Mouse (Mus musculus) T-helper 17 cell (primary cell): Measurements from ENCODE around the gene Mesp2.

Experiments
- in situ Hi-C, 2 experiments: fragments of 300-600 bp; cut with MboI, MseI; formaldehyde crosslinking; loops; 1 replicate in 1 of 2; 2 replicates in 1 of 2; pipeline ENCODE4 v1.15.1; 2025; ENCODE audit warnings: high pct_unique_total_duplicates in 2 of 2

Gene Mesp2

DNA sequence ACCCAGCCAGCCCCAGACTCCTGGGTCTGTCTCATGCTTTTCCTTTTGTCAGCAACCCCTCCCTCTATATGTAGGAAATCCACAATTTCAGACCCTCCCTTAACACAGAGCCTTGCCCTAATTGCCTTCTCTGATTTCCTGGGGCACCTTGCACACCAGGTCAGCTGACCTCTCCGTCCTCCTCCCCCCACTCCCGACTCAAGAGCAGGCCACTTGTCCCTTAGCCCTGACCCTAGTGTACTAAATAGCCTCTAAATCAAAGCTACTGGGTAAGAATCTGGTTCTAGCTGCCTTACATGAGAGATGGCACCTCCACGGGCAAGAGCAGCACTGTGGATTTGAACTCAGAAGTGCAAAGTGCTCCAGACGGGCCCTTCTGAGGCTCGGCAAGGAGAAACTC, 8.5 kb upstream of the Mesp2 start:
- in situ Hi-C loops, result loop anchor here in 1 of 2 experiments (5.0 kb wide), 1 partner anchor 110 kb away; no protein-coding TSS in a partner anchor

DNA sequence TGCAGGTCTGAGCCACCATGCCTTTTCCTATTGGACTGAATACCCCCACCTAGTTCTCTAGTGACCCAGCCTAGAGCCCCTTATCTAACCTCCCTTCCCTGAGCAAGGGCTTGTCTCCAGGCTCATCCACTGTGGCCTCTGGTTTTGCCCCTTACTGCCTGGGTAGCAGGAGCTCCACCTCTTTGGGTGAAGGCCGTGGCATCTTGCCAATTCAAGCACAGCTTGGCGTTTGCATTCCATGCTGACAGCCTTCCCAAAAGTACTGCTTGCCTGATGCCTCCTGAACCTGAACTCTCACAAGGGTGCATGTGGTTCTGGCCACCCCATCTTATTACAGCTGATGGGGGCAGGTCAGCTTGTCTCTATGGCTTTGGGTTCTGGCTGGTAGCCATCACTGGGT, 6.6 kb upstream of the Mesp2 start:
- in situ Hi-C loops, result loop anchor here in 1 of 2 experiments (5.0 kb wide), 1 partner anchor 108 kb away; no protein-coding TSS in a partner anchor

DNA sequence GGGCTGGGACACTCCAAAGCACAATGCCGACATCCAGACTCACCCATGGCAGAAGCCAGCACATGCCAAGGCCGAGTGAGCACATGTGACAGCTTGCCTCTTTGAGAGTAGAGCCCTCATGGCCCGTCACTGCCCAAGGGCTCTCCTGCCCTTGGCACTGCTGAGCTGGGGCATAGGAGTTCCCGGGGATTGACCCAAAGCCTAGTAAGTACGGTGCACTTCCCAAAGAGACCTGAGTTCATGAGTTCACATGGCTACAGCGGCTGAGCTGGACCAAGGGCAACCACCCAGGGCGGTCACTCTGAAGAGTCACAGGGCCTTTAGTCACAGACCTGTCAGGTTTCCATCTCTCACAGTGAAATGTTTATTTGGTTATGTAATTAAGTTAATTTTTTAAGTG, 2.0 kb upstream of the Mesp2 start:
- in situ Hi-C loops, result no loop called here

DNA sequence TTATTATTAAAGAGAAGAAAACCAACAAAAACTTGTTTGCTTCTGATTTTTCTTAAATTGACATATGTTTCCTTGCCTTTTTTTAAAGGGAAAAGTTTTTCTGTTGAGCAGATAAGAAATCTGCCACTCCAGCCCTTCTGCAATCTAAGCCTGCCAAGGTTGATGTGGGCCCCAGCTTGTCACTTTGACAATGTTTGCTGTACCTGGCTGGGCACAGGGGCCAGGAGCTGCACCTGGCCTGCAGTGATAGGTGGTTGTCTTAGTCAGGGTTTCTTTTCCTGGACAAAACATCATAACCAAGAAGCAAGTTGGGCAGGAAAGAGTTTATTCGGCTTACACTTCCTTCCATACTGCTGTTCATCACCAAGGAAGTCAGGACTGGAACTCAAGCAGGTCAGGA, 2.9 kb downstream of the Mesp2 start:
- in situ Hi-C loops, result no loop called here

DNA sequence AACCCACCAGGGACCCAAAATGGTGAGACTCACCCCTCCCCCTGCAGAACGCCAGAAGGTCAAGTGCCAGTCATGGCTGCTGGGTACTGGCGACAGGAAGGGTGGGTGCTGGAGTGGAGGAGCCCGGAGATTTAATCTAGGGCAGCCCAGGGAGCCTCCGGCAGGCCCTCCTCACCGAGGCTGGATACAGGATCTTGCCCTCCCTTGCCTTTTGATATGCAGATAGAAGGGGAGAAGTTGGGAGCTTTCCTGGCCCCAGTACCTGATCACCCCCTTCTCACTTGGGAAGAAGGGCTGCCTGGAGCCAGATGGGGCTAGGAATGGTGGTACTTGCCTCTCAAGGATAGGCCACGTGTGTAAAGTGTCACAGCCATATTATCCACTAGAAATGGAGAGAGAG, 7.8 kb downstream of the Mesp2 start:
- in situ Hi-C loops, result no loop called here

DNA sequence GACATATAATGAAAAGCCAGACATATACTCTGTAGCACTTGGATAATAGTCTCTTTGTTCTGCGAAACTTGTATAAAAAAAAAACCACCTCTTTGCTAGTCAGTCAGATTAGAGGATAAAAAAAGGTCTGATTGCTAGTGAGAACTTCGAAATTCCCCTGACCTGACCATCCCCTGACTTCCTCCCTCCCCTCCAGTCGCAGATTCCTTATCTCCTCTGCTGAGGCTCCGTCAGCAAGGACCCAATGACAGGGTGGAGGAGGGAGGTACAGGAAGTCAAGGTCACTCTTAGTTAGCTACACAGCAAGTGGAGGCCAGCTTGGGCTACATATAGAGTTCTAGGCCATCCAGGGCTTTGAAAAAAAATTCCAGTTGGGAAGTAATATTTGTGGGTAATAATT, 9.0 kb downstream of the Mesp2 start:
- in situ Hi-C loops, result no loop called here

DNA sequence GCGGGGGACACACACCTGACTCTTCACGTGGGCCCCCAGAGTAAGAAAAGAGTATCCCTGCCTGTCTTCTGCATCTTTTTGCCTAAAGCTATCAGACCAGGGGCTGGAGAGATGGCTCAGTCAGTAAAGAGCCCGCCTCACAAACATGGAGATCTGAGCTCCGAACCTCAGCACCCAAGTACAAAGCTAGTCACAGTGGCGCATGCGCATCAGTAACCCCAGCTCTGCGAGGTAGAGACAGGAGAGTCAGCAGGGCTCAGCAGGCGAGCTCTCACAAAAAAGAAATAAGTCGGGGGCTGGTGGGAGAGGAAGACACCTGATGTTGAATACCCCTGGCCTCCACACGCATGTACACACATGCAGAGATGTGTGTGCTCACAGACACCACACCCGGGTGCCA, 9.5 kb downstream of the Mesp2 start:
- in situ Hi-C loops, result no loop called here

DNA sequence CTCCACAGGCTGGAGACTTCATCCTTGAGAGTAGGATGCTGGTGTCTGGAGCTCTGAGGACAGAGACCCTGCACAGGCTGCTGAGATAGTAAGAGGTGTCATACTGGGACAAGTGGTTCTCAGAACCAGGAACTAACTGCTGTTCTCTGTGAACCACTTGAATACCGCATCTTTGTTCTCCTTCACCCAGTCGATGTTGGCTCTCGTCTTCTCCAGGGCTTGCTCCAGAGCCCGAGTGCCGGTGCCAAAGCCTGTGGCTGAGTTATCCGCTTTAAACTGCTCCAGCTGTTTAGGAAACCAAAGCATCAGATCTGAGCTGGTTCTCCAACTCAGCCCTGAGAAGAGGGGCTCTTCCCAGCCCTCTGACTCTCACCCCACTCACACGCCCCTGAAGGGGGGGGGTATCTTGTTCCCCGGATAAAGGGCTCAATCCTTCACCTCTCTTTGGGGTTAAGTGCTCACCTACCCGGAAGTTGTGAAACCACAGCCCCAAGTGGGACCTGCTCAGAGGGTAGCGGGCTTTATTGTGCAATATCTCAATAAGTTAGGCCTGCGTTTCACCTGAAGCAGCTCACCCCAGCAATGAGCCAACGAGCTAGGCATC, 11.7 kb downstream of the Mesp2 start:
- in situ Hi-C loops, result no loop called here

DNA sequence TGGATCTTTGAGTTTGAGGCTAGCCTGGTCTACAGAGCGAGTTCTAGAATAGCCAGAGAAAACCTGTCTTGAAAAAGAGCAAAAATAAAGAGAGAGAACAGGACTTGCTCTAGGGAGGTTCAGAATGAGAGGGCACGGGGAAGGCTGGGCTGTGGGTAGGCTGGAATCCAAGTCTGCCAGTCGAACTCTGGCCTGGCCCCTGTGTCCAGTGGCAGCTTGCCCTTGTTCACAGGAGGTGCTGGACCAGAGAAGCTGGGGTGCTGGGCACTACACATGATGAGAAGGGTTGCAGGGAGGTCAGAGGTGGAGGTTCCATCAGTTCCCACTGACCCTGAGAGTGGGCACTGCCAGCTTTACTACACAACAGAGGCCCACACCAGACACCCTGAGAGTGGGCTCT, 17.8 kb downstream of the Mesp2 start:
- in situ Hi-C loops, result no loop called here

DNA sequence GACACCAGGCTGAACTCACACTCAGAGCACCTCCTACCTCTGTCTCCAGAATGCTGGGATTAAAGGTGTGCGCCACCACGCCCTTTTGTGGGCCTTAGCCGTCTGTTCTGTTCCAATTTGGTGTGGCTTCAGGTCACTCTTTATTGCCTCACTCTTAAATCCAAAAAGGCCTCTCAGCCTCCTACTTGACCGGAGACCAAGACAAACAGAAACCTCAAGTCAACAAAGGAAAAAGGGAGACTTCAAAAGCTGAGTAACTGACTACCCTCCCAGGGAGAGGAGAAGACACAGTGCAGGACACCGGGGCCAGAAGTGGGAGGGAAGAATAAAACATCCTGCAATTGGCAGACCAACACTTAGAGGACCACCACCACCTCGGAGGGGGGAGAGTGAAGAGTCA, 20.6 kb downstream of the Mesp2 start:
- in situ Hi-C loops, result no loop called here

DNA sequence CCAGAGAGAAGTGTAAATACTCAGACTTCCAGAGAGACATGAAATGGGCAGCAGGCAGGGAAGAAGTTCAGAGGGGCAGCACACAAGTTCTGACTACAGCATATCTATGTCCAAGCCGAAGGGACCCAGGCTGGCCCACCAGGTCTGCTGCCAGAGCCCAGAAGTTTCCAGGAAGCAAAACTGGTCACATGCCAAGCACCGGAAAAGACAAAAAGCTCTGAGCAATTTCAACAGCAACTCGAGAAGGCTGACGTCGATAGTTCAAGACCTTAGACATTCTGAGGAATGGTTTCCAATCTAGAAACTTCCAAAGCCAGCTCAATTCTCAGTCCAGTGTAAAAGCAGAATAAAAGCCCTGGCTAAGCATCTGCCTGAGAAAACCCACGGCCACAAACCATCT, 21.1 kb downstream of the Mesp2 start:
- in situ Hi-C loops, result no loop called here

DNA sequence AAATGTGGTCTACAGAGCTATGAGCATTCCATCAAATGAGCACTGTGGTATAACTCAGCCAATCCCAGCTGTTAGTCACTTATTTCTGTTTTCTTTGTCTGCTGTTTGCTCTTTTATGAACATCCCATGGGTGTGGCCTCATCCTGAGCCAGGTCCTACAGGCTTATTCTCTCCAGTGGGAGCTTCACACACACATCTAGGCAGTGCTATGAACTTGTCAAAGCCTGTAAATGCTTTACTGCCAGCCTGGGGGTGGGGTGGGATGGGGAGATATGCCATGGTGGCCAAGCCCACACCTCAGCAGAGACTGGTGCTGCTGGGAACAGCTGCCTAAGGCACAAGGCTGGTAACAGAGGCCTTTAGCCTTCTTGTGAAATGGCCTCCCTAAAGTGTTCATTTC, 22.5 kb downstream of the Mesp2 start:
- in situ Hi-C loops, result no loop called here

DNA sequence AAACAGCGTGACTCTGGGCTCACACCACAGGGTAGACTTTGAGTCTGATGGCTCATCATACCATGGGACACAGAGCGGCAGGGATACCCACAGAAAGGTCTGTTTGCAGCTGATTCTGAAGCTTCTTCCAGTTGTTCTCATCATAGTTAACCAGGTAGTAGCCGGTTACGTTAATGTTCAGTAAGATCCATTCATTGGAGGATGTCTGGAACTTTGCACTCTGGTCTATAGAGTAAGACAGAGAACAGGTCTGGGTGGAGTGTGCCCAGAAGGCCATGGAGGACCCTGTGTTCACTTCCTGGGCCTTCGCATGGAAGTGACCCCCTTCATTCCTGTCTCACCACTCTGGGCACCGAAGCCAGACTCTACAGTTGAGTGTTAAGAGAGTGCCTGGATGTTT, 24.7 kb downstream of the Mesp2 start:
- in situ Hi-C loops, result no loop called here

DNA sequence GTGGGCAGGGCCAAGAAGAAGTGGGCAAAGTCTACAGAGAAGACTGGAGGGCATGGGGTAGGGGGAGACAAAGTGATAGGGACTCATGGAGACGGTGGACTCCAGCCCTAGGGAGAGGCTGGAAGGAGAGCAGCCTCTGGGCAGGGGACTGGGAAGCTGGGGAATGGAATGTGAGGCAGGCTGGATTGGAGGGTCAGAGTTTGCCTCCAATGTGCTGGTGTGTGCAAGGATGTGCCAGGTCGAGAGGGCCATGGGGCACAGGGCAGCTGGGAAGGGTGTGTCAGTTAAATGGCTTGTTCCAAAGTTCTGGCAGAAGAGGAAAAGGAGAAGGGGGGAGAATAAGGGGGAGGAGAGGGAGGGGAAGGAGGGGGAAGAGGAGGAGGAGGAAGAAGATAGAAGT, 26.7 kb downstream of the Mesp2 start:
- in situ Hi-C loops, result no loop called here

DNA sequence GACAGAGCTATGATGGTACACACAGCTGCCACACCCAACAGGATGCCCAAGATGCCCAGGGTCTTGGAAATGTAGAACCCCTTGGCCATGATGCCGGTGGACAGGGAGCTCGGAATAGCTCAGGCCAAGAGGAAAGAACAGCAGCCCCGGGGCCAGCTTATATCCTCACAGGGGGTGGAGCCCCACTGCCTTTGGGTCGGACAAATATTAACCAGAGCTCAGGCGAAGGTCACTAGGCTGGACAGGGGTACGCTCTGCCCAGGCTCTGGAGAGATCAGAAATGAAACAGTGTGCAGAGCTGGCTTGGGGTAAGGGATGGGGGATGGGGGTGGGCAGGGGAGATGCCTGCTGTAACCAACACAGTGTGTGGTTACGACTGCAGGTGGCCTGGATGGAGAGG, 31.6 kb downstream of the Mesp2 start:
- in situ Hi-C loops, result no loop called here

DNA sequence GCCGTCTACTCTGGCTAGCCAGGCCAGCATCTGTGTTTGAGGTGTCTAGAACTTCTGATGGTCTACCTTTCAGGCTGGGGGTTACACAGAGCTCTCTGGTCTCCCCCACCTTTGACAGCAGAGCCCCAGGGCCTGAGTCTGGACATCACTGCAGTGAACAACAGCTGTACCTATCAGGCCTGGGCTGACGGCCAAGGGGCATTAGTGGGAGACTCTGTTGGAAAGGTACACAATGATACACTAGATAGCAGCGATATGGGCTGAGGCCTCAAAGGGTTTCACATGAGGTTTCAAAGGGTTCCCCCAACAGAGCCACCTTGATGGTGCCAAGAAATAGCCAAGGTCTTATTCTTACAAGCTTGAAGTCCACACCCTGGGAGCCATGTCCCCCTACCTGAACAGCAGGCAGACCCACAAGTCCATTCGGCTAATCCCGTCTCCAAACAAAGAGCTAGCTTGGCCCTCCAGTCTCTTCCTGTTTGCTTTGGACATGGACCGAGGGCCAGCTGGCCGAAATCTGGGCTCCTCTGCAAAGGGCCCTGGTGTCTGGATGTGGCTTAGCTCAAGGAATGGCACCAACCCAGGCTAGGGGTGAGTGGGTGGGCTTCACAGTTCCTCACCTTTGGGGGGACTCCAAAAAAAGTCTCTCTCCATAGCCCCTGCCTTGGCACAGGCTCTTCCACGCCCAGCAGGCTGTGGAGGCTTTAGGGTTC, 33.7 kb downstream of the Mesp2 start:
- in situ Hi-C loops, result no loop called here

DNA sequence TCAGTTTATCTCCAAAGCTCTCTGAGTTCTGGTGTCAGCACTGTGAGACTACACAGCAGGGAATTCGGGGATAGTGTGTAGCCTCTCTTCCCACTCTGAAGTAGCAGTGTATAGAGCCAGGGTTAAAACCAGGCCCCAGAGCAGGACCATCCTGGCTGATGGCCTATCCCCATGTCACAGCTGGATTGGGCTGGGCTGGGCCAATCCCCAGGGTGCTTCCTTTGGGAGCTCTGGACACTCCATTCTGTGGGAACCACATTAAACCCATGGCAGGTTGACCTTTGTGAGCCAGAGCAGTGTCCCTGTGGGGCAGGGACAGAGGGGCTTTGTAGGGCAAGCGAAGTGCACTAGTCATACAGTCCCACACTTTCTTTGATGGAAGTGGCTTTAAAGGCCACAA, 35.8 kb downstream of the Mesp2 start:
- in situ Hi-C loops, result no loop called here

DNA sequence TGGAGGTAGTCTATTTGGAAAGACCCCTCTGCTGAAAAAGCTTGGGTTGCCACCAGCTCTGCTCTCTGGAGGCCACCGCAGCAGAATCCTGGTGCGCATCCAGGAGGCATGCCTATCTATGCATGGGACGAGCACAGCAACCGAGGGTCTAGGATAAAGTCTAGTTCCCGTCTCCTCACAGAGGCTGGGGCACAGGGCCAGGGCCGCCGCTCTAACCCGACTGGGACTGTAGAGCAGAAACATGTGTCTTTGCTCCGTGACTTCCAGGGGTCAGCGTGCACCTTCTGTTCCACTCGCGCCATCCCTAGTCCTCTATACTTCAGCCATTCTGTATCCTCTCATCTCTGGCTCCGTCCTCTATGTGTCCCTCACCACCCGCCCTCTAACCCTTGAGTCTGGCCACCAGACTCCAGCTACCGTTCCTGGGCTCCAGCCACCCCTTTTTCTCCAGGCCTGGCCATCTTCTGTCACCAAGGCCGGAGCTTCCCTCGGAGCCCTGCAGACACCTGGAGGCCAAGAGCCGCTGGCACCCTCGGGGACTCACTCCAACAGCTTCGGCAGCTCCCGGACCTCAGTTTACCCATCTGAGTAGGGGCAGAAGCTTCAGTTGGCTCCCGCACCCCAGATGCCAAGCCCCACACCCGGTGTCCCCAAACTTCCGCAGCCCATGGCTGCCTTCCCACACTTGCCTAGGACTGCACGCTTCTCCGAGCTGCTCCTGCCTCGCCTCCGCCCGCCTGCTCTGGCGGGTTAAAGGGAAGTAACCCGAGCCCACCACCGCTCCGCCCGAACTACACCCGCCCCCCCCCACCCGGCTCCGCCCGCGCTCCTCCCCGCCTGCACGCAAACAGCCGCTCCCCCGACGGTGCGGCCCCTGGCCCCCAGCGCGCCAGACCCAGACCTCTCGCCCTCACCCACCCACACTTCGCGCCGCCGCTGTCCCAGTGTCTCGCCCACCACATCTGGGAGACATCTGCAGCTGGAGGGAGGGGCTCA, 37.2 kb downstream of the Mesp2 start:
- in situ Hi-C loops, result no loop called here

DNA sequence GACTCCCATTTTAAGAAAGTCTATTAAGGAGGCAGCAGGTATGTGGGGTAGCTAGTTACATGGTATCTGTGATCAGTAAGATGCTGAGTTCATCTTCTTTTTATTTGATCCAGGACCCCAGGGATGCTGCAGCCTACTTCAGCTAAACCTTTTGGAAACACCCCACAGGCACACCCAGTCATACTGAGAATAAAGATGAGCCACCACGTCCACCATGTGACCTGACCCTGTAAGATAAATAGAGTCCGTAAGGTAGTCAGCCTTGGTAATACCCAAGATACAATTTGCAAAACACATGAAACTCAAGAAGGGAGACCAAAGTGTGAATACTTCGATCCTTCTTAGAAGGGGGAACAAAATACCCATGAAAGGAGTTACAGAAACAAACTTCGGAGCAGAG, 45.8 kb downstream of the Mesp2 start:
- in situ Hi-C loops, result no loop called here

DNA sequence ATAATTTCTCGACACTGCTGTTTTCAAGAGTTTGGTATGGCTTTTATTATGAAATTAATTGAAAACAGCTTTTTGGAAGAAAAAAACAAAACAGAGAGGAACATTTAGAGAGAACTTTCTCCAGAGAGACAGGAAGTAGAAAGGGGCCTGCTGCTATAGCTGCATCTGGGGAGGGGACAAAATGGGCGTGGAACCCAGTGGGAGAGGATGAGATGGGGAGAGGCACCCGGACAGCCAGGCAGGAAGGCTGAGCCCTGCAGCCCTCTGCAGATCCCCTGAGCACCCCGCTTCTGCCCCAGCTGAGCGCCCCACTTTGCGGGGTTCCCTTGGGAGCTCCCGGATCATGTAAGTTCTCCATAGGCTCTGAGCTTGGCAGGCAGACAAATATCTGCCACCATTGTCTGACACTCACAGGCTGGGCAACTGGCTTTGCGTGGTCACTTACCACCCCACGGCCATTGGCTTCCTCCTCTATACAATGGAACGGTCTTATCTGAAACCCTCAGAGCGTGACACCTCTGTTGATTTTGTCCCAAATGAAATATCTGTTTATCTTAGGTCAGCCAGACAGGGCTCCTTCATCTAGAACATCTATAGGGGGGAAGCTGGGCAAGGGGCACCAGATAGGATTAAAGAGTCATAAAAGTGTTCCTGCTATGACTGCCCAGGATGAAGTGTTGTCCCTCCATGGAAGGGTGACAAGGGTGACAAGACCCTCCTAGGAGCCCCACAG, 47.8 kb downstream of the Mesp2 start:
- in situ Hi-C loops, result no loop called here

DNA sequence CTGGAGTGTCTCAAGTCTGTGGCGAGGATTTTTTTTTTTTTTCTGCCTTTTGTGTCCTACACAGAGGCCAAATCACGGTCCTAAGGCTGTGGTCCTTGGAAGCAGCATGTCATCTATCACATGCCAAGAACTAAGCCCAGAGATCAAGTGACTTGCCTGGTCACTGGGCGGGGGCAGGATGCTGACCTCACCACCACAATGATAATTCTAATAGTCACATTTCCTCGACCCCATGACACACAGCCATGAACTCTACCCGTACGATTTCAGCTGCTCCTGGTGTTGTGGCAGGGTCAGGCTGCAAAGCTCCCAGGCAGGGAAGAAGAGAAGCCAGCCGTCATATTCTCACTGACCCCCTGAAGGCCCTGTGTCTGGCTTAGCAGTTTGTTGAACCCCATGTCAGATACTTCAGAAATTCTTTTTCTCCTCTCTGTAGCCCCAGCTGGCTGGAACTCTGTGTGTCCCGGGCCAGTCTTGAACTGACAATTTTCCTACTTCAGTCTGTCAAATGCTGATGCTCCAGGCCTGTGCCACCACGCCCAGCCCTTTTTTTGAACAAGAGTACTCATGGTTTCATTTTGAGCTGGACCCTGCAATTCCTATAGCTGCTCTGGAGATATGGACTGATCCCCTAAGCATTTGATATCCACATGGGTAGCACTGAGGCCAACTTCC, 48.6 kb downstream of the Mesp2 start:
- in situ Hi-C loops, result no loop called here
